In genomic region chr15:8705560-8705959, GRCm38 (mm10) we compare ENCODE assay signal across 6 mouse cellular contexts. TPM values are rescaled to one million over a fixed set of nuclear protein-coding genes. Genes with fewer than 3 reads are reported as not detected.
DNase-seq lines count a peak whose midpoint lies in the region; ATAC-seq and TF ChIP-seq lines count a peak whose summit lies in the region.
"Not testable (repeated sequence)": the region's sequence is repeated elsewhere in the genome, so short reads cannot be mapped to it uniquely, and the experiment has no call there.
"Had no signal": no experiment of that assay in that cellular context is flagged by ENCODE, and none has a peak within 500 bp of the region (broad histone marks: within the 10 kb centered on the region; RNA-seq: fewer than 3 reads in every experiment).

No protein-coding gene starts in this region.

- not testable (repeated sequence) for H3K27ac ChIP-seq in CH12.LX (ENCODE audit: insufficient read depth, low read depth); MEL (ENCODE audit: control insufficient read depth, low read depth, low read length); hindbrain, postnatal 0 days; left cerebral cortex, adult 2 months

- H3K9ac ChIP-seq in CH12.LX (ENCODE audit: insufficient read depth, low read depth); MEL (ENCODE audit: control insufficient read depth, low read depth, low read length, poor library complexity, severe bottlenecking); hindbrain, postnatal 0 days (replicated peaks; ENCODE audit: low read length): not testable (repeated sequence)

- TF ChIP-seq CTCF in CH12.LX (conservative IDR thresholded peaks at IDR 0.05 in 1 of 2, IDR thresholded peaks at IDR 0.05 in 1 of 2; ENCODE audit: low read depth in 2 of 2, low read length in 2 of 2): peak in 1 of 2 experiments; percentile 25; a peak in 1 of 4 replicates
- TF ChIP-seq CTCF in MEL (IDR thresholded peaks at IDR 0.05 in 2 of 3, conservative IDR thresholded peaks at IDR 0.05 in 1 of 3; ENCODE audit: control insufficient read depth in 1 of 3, insufficient read depth in 1 of 3, low read depth in 2 of 3, low read length in 3 of 3, poor library complexity in 1 of 3, severe bottlenecking in 1 of 3): peak in 1 of 3 experiments; percentile 1; a peak in 1 of 6 replicates
- not testable (repeated sequence) for TF ChIP-seq CTCF in hindbrain, postnatal 0 days (IDR thresholded peaks at IDR 0.05; ENCODE audit: low read depth)
- peak; percentile 2; the same call in 1 of the 2 replicates for TF ChIP-seq CTCF in left cerebral cortex, adult 2 months (IDR thresholded peaks at IDR 0.05)

- not testable (repeated sequence) for H3K9me3 ChIP-seq in CH12.LX (replicated peaks; ENCODE audit: low read length); MEL (replicated peaks; ENCODE audit: insufficient read depth, low read length); hindbrain, postnatal 0 days (ENCODE audit: low read length)

- H3K27me3 ChIP-seq in CH12.LX (replicated peaks); MEL (ENCODE audit: control insufficient read depth in 1 of 2, insufficient read depth in 2 of 2, low read length in 2 of 2); hindbrain, postnatal 0 days (ENCODE audit: insufficient read depth, low read length): not testable (repeated sequence)

- DNase-seq in CH12.LX (ENCODE audit: extremely low read depth); MEL (ENCODE audit: low read depth, low spot score); hindbrain, postnatal 0 days (ENCODE audit: low spot score); left cerebral cortex, adult 2 months (ENCODE audit: extremely low spot score in 1 of 2, low spot score in 2 of 2): not testable (repeated sequence)
- DNase-seq in heart, adult 11 months: peak; percentile 2

- not testable (repeated sequence) for H3K79me2 ChIP-seq in CH12.LX (replicated peaks; ENCODE audit: control insufficient read depth, extremely low read depth, insufficient read depth, poor library complexity, severe bottlenecking); MEL (ENCODE audit: control insufficient read depth, insufficient read depth, low read length, poor library complexity)

- dilution Hi-C loops in CH12.LX (cut with MboI; ENCODE audit: extremely low pct_ligation_motif_present, extremely low pct_unique_long_range_greater_than_20kb, low sequenced_read_pairs): not testable (repeated sequence)

- H3K4me2 ChIP-seq in CH12.LX (ENCODE audit: insufficient read depth, low read depth, poor library complexity, severe bottlenecking): not testable (repeated sequence)
- H3K4me2 ChIP-seq in hindbrain, postnatal 0 days (ENCODE audit: low read depth, low read length): peak overlapping the region; percentile 42

- H3K4me3 ChIP-seq in CH12.LX (replicated peaks in 1 of 3; ENCODE audit: low read depth in 2 of 3, low read length in 2 of 3, poor library complexity in 1 of 3); MEL (ENCODE audit: control insufficient read depth in 1 of 2, insufficient read depth in 1 of 2, low read depth in 2 of 2, low read length in 2 of 2); hindbrain, postnatal 0 days (ENCODE audit: low read length); left cerebral cortex, adult 2 months: not testable (repeated sequence)

- H3K36me3 ChIP-seq in CH12.LX (replicated peaks in 1 of 2; ENCODE audit: control insufficient read depth in 1 of 2, insufficient read depth in 1 of 2, low read length in 1 of 2): peaks cover 0 to 10% of the 10 kb centered on the region in 2 experiments
- H3K36me3 ChIP-seq in MEL (ENCODE audit: control insufficient read depth in 1 of 2, insufficient read depth in 2 of 2, low read length in 2 of 2); hindbrain, postnatal 0 days (ENCODE audit: insufficient read depth, low read length): not testable (repeated sequence)

- intact Hi-C loops in left cerebral cortex, adult 2 months (cut with DNase I): loop anchor here (5.0 kb wide), 1 partner anchor 73 kb away; no protein-coding TSS in a partner anchor

- in situ Hi-C loops in CH12.LX (cut with MboI; ENCODE audit: low pct_ligation_motif_present, low pct_unique_long_range_greater_than_20kb, low sequenced_read_pairs): not testable (repeated sequence)

- 74% methylated on average over 1 of the region's 1 CpGs for WGBS in hindbrain, postnatal 0 days

- TF ChIP-seq EP300 in CH12.LX (IDR thresholded peaks at IDR 0.05; ENCODE audit: low read length); MEL (IDR thresholded peaks at IDR 0.05; ENCODE audit: low read depth in 1 of 2, low read length in 2 of 2): not testable (repeated sequence)

- not testable (repeated sequence) for ATAC-seq in hindbrain, postnatal 0 days

- not testable (repeated sequence) for TF ChIP-seq POLR2A in CH12.LX (IDR thresholded peaks at IDR 0.05; ENCODE audit: low read depth, low read length); MEL (IDR thresholded peaks at IDR 0.05; ENCODE audit: control insufficient read depth in 1 of 2, insufficient read depth in 1 of 2, low read depth in 1 of 2, low read length in 2 of 2, poor library complexity in 1 of 2)

- not testable (repeated sequence) for TF ChIP-seq RAD21 in CH12.LX (IDR thresholded peaks at IDR 0.05; ENCODE audit: low read depth, low read length); MEL (IDR thresholded peaks at IDR 0.05; ENCODE audit: low read depth, low read length)

- not testable (repeated sequence) for H3K4me1 ChIP-seq in CH12.LX (ENCODE audit: control insufficient read depth in 1 of 2, insufficient read depth in 2 of 2); MEL (ENCODE audit: control insufficient read depth in 1 of 2, insufficient read depth in 2 of 2, low read length in 2 of 2); hindbrain, postnatal 0 days (ENCODE audit: insufficient read depth, low read length)

TF ChIP-seq in CH12.LX, 34 proteins besides CTCF, POLR2A, EP300 and RAD21:
- TF ChIP-seq ZNF384 (IDR thresholded peaks at IDR 0.05; ENCODE audit: low read depth, low read length): peak; percentile 69
TF ChIP-seq in CH12.LX: peak in this region for 1; not testable (repeated sequence) for 33.

TF ChIP-seq in MEL, 35 proteins besides CTCF, POLR2A, EP300 and RAD21:
- peak; percentile 52; the same call in 1 of the 2 replicates for TF ChIP-seq ZNF384 (IDR thresholded peaks at IDR 0.05; ENCODE audit: low read depth, low read length)
- peak; percentile 24; the same call in 1 of the 2 replicates for TF ChIP-seq SMC3 (IDR thresholded peaks at IDR 0.05; ENCODE audit: low read depth, low read length)

RNA-seq across cellular contexts. Expression of gene Slc1a3, which starts 5.0 kb away (rescaled TPM):
- total RNA-seq in CH12.LX (2012; rRNA removed) (9.9 and 12.6 TPM in 2 replicates), CH12.LX (2014; rRNA removed) (6.5 and 8.2 TPM in 2 replicates), MEL (2012; rRNA removed) (not detected in 2 replicates)
- polyA plus RNA-seq in CH12.LX (2012; ENCODE audit: insufficient read length, low read depth) (3.7 and 4.5 TPM in 2 replicates), MEL (2012; ENCODE audit: insufficient read depth in 1 of 2, insufficient read length in 2 of 2, low read depth in 1 of 2, low replicate concordance in 2 of 2, missing spikeins in 1 of 2) (not detected)
- 320 and 325 TPM in 2 replicates for total RNA-seq in hindbrain, postnatal 0 days (2014; rRNA removed)
- polyA plus RNA-seq in hindbrain, postnatal 0 days (2015; fragmentation: Nextera tagmentation; extraction: Ambion mirVana): 288 and 331 TPM in 2 replicates
- total RNA-seq in left cerebral cortex, adult 2 months (2021): 100 to 1,000 TPM; 294 to 295 TPM
- polyA plus RNA-seq: G1E had no signal

Comparison
In these comparisons a context has a peak if more than half of its experiments do, and no peak if none do; other contexts are left out.
1. RNA of gene Slc1a3, which starts 5.0 kb away (total RNA-seq): 320 to 325 TPM in hindbrain, postnatal 0 days and 294 to 295 TPM in left cerebral cortex, adult 2 months; 6.5 to 12.6 TPM in CH12.LX and not detected in MEL; every median in the first group is over 10 times any median in the second.